Mouse (Mus musculus) intestine, embryonic 15.5 days (tissue): ENCODE measurements around the gene Sparcl1. TPM values are rescaled to one million over a fixed set of nuclear protein-coding genes. Genes with fewer than 3 reads are reported as not detected.

Experiments used
- ATAC-seq: fragments of 200-750 bp; cut with Nextera tagmentation; 2 replicates; pipeline ENCODE4 v1.8.0; 2017; ENCODE audit warnings: moderate TSS enrichment, moderate library complexity
- H3K27ac ChIP-seq: fragments of 300-500 bp; sonication (generic); 2 replicates; pipeline ENCODE4 v1.5.1; 2015; ENCODE audit warnings: mild to moderate bottlenecking, inconsistent platforms
- H3K27me3 ChIP-seq: fragments of 300-500 bp; sonication (generic); replicated peaks from 2 replicates; pipeline ENCODE4 v1.6.1; 2015; ENCODE audit warnings: inconsistent platforms
- H3K36me3 ChIP-seq: fragments of 300-500 bp; sonication (generic); 2 replicates; pipeline ENCODE4 v1.6.1; 2015; ENCODE audit warnings: inconsistent platforms
- H3K4me1 ChIP-seq: fragments of 300-500 bp; sonication (generic); replicated peaks from 2 replicates; pipeline ENCODE4 v1.6.1; 2015; ENCODE audit warnings: inconsistent platforms
- H3K4me2 ChIP-seq: fragments of 300-500 bp; sonication (generic); replicated peaks from 2 replicates; pipeline ENCODE4 v1.6.1; 2015; ENCODE audit warnings: mild to moderate bottlenecking, inconsistent platforms
- H3K4me3 ChIP-seq: fragments of 300-500 bp; sonication (generic); replicated peaks from 2 replicates; pipeline ENCODE4 v1.5.1; 2015; ENCODE audit warnings: inconsistent platforms
- H3K9ac ChIP-seq: fragments of 300-500 bp; sonication (generic); 2 replicates; pipeline ENCODE4 v1.6.1; 2015; ENCODE audit warnings: inconsistent platforms
- H3K9me3 ChIP-seq: fragments of 300-500 bp; sonication (generic); 2 replicates; pipeline ENCODE4 v1.6.1; 2016; ENCODE audit warnings: inconsistent platforms
- WGBS: fragments of 180-500 bp; shearing (Covaris S2); methylation state at CpG from one replicate; pipeline ENCODE4 v1.1.7; 2015; 5-methylcytosine and 5-hydroxymethylcytosine counted together
- polyA plus RNA-seq: library from polyadenylated mRNA; unstranded; fragments of >200 nt; fragmentation: Nextera tagmentation; extraction: Ambion mirVana; gene quantifications from 2 replicates; pipeline ENCODE4 v1.2.1, GENCODE M21; 2015

The Sparcl1 gene
- polyA plus RNA-seq, 1 experiment from 2014 or later = 198 TPM

- no peak overlapping the region for H3K4me3 ChIP-seq
- H3K9ac ChIP-seq = no peak overlapping the region
These were observed 57.7 kb downstream of the Sparcl1 start for GRCm38 (mm10) chr5:104055816-104056215.

GRCm38 (mm10) chr5:104054938-104055337 lies 58.6 kb downstream of the Sparcl1 start:
- H3K4me3 ChIP-seq = no peak overlapping the region
- H3K4me1 ChIP-seq = no peaks in the 10 kb centered on the region
- H3K27ac ChIP-seq = no peak overlapping the region
- no peak for ATAC-seq
- H3K9ac ChIP-seq = no peak overlapping the region
- H3K9me3 ChIP-seq = no peaks in the 10 kb centered on the region
- 94% methylated on average over 4 of the region's 4 CpGs for WGBS
- H3K27me3 ChIP-seq = no peaks in the 10 kb centered on the region
- 0 out of 2 replicates have a peak, but pooled peaks cover 4% of the 10 kb centered on the region for H3K36me3 ChIP-seq
- H3K4me2 ChIP-seq = no peak overlapping the region

More at GRCm38 (mm10) chr5:104055816-104056215, 57.7 kb downstream of the Sparcl1 start:
- H3K36me3 ChIP-seq = 0 out of 2 replicates have a peak, but pooled peaks cover 4% of the 10 kb centered on the region
- no peak overlapping the region for H3K4me2 ChIP-seq
- no peaks in the 10 kb centered on the region for H3K4me1 ChIP-seq
- 89% methylated on average over 4 of the region's 4 CpGs for WGBS
- H3K9me3 ChIP-seq = no peaks in the 10 kb centered on the region
- no peak overlapping the region for H3K27ac ChIP-seq
- H3K27me3 ChIP-seq = no peaks in the 10 kb centered on the region
- ATAC-seq = no peak

GRCm38 (mm10) chr5:104052956-104053355 lies 60.6 kb downstream of the Sparcl1 start:
- Histone ChIP-seq H3K27ac (no peak overlapping the region), H3K4me3 (no peak overlapping the region), H3K9me3 (no peaks in the 10 kb centered on the region), H3K27me3 (no peaks in the 10 kb centered on the region), H3K4me1 (no peaks in the 10 kb centered on the region; the same call in 1 of the 2 replicates), H3K9ac (no peak overlapping the region), H3K4me2 (no peak overlapping the region), H3K36me3 (0 out of 2 replicates have a peak, but pooled peaks cover 4% of the 10 kb centered on the region)
- ATAC-seq = no peak
- WGBS = 64% methylated on average over 8 of the region's 8 CpGs

GRCm38 (mm10) chr5:104048139-104048538 lies 65.4 kb downstream of the Sparcl1 start:
- Histone ChIP-seq H3K9ac (no peak overlapping the region), H3K27me3 (no peaks in the 10 kb centered on the region), H3K4me2 (peak overlapping the region; percentile 66), H3K27ac (no peak overlapping the region), H3K4me3 (peak overlapping the region; percentile 89), H3K9me3 (no peaks in the 10 kb centered on the region), H3K4me1 (peaks cover 5% of the 10 kb centered on the region), H3K36me3 (0 out of 2 replicates have a peak, but pooled peaks cover 4% of the 10 kb centered on the region)
- ATAC-seq = no peak
- WGBS = 37% methylated on average over 4 of the region's 4 CpGs

- Histone ChIP-seq H3K4me2 (peak overlapping the region; percentile 66), H3K9me3 (no peaks in the 10 kb centered on the region), H3K9ac (peak overlapping the region; percentile 89), H3K4me3 (peak overlapping the region; percentile 89), H3K27me3 (no peaks in the 10 kb centered on the region), H3K36me3 (0 out of 2 replicates have a peak, but pooled peaks cover 4% of the 10 kb centered on the region), H3K27ac (peak overlapping the region; percentile 87), H3K4me1 (peaks cover 5% of the 10 kb centered on the region)
- WGBS = 3% methylated on average over 19 of the region's 19 CpGs
- ATAC-seq = peak; percentile 34
These were observed 66.1 kb downstream of the Sparcl1 start for GRCm38 (mm10) chr5:104047200-104048105.

GRCm38 (mm10) chr5:104046256-104047199 lies 67.0 kb downstream of the Sparcl1 start, which contains the start of gene Nudt9:
Nudt9 (plus strand) TSS chr5:104046306.
- peak within 1 kb of the TSS; percentile 66 for H3K4me2 ChIP-seq
- H3K27ac ChIP-seq = peak within 1 kb of the TSS; percentile 87
- peak; percentile 98 for ATAC-seq
- H3K4me1 ChIP-seq = peaks cover 5% of the 10 kb centered on the region
- 0 out of 2 replicates have a peak, but pooled peaks cover 4% of the 10 kb centered on the region for H3K36me3 ChIP-seq
- H3K27me3 ChIP-seq = no peaks in the 10 kb centered on the region
- H3K9me3 ChIP-seq = no peaks in the 10 kb centered on the region
- 5% methylated on average over 90 of the region's 90 CpGs for WGBS
- H3K9ac ChIP-seq = peak within 1 kb of the TSS; percentile 89
- H3K4me3 ChIP-seq = peak within 1 kb of the TSS; percentile 89

- Histone ChIP-seq H3K36me3 (no peaks in the 10 kb centered on the region), H3K27ac (no peak overlapping the region), H3K4me2 (no peak overlapping the region), H3K9ac (no peak overlapping the region), H3K4me1 (peaks cover 5% of the 10 kb centered on the region), H3K27me3 (no peaks in the 10 kb centered on the region), H3K4me3 (no peak overlapping the region), H3K9me3 (no peaks in the 10 kb centered on the region)
- no peak for ATAC-seq
- 52% methylated on average over 2 of the region's 2 CpGs for whole genome bisulfite sequencing
These were observed 69.8 kb downstream of the Sparcl1 start for GRCm38 (mm10) chr5:104043704-104044103.

GRCm38 (mm10) chr5:104042906-104043305 lies 70.6 kb downstream of the Sparcl1 start:
- H3K9me3 ChIP-seq = no peaks in the 10 kb centered on the region
- peaks cover 5% of the 10 kb centered on the region for H3K4me1 ChIP-seq
- H3K9ac ChIP-seq = no peak overlapping the region
- H3K27me3 ChIP-seq = no peaks in the 10 kb centered on the region
- no peaks in the 10 kb centered on the region for H3K36me3 ChIP-seq
- no peak overlapping the region for H3K27ac ChIP-seq
- WGBS = 97% methylated on average over 2 of the region's 2 CpGs
- no peak overlapping the region for H3K4me2 ChIP-seq
- no peak for ATAC-seq
- no peak overlapping the region for H3K4me3 ChIP-seq

GRCm38 (mm10) chr5:104039154-104039932 lies 74.2 kb downstream of the Sparcl1 start:
- Histone ChIP-seq H3K9ac (no peak overlapping the region), H3K9me3 (no peaks in the 10 kb centered on the region), H3K27ac (no peak overlapping the region), H3K27me3 (no peaks in the 10 kb centered on the region), H3K4me3 (no peak overlapping the region), H3K36me3 (no peaks in the 10 kb centered on the region), H3K4me2 (no peak overlapping the region), H3K4me1 (no peaks in the 10 kb centered on the region)
- WGBS = 59% methylated on average over 6 of the region's 6 CpGs
- ATAC-seq = peak; percentile 53; the same call in 1 of the 2 replicates

- H3K27ac ChIP-seq = no peak overlapping the region
- H3K4me1 ChIP-seq = no peaks in the 10 kb centered on the region
- no peak for ATAC-seq
- no peak overlapping the region for H3K4me3 ChIP-seq
- whole genome bisulfite sequencing = 76% methylated on average over 1 of the region's 1 CpGs
- H3K36me3 ChIP-seq = no peaks in the 10 kb centered on the region
- H3K27me3 ChIP-seq = no peaks in the 10 kb centered on the region
- H3K4me2 ChIP-seq = no peak overlapping the region
- H3K9me3 ChIP-seq = no peaks in the 10 kb centered on the region
- H3K9ac ChIP-seq = no peak overlapping the region
These were observed 76.8 kb downstream of the Sparcl1 start for GRCm38 (mm10) chr5:104036686-104037085.

GRCm38 (mm10) chr5:104035824-104036223 lies 77.7 kb downstream of the Sparcl1 start:
- H3K4me2 ChIP-seq = no peak overlapping the region
- 43% methylated on average over 1 of the region's 1 CpGs for WGBS
- H3K4me1 ChIP-seq = no peaks in the 10 kb centered on the region
- no peak overlapping the region for H3K9ac ChIP-seq
- H3K27me3 ChIP-seq = no peaks in the 10 kb centered on the region
- H3K36me3 ChIP-seq = no peaks in the 10 kb centered on the region
- no peak overlapping the region for H3K4me3 ChIP-seq
- peak; percentile 39; the same call in 1 of the 2 replicates for ATAC-seq
- no peaks in the 10 kb centered on the region for H3K9me3 ChIP-seq
- H3K27ac ChIP-seq = no peak overlapping the region
